Mouse (Mus musculus): ENCODE measurements around the gene Atp8a2. TPM values are rescaled to one million over a fixed set of nuclear protein-coding genes. Genes with fewer than 3 reads are reported as not detected.
A peak's percentile ranks its signal among the peaks of the same experiment; 100 is the strongest.

Atp8a2 gene
- total RNA-seq, 2 experiments from 2014 or later: 63.0 to 71.3 TPM

DNA sequence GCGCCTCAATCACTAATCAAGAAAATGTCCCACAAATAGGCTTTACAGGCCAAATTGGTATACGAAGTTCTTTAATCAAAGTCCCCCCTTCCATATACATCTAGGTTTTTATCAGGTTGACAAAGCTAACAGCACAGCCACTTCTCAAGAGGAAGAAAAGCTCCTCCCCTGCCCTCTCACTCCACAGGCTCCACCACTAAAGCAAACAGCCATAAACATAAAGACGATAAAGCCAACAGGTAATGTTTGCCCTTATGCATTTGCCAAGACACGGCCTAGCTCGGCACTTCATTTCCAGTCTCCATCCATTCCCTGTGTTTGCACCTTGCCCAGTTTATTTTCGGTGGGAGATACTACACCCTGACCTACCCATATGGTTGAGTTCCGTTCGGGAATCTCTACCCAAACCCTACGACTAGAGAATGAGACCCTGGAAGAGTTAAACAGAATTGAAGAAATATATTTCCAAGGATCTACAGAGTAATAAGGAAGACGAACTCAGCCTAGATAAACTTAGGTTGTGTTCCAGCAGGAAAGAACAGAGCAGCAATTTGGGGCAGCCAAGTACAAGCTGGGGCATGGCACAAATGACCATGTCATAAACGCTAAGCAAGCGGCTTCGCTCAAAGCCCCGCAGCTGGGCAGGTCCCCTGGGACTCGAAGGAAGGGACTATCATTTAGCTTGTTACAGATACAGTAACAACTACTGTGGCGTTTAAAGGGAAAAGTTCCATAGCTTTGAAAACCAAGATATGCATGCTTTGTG is 26.0 kb downstream of the Atp8a2 start:
- intact Hi-C loops (cut with DNase I): no loop called here
- DNase-seq (ENCODE audit: low spot score in 2 of 2): no peak

DNA sequence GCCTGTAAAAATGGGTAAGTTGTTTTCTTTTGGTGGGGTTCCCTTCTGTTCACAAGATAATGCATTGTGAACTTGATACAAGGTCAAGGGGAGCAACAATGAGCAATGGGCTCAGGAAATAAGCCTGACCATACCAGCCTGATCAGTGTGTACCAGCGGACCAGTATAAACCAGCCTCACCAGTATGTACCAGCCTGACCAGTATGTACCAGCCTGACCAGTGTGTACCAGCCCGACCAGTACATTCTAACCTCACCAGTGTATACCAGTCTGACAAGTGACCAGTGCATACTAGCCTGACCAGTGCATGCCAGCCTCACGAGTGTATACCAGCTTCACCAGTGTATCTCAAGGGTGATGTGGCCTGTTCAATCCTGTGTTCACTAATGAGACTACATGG is 33.6 kb downstream of the Atp8a2 start:
- intact Hi-C loops (cut with DNase I): no loop called here
- DNase-seq (ENCODE audit: low spot score in 2 of 2): no peak

DNA sequence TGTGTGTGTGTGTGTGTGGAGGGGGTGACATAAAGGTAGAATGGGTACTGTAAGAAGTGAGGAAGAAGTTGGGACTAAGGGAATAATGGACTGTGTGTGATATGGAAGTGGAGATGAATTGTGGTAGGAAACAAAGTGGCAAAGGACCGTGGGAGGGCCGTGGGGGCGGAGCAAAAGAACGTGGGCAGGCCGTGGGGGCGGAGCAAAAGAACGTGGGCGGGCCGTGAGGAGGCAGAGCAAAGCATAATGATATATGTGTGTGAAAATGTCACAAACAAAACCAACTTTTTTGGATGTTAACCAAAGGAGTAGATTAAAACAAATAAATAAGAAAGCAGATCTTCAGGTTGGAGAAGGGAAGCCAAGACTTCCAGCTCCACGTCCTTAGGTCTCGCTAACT is 44.6 kb downstream of the Atp8a2 start:
- intact Hi-C loops (cut with DNase I): no loop called here

DNA sequence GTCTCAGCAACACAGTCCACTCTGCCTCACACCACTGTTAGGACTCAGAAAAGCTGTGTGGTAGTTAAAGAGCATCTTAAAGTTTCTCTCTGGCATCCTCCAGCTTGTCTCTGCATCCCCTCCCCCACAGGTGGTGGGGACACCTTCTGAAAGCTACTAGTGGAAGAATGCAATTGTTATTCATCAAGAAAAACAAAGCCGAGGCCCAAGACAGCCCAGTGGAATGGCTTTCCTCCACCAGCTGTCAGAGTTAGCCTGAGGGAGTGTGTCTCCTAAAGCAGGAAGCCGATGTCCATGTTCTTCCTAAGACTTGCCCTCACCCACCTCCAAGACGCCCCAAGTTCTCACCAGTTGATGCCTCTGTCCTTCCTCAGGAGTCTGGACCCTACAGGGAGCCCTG is 48.1 kb downstream of the Atp8a2 start:
- intact Hi-C loops (cut with DNase I): no loop called here

More for the DNA sequence above, 44.6 kb downstream of the Atp8a2 start:
- DNase-seq (ENCODE audit: low spot score in 2 of 2): no peak

DNA sequence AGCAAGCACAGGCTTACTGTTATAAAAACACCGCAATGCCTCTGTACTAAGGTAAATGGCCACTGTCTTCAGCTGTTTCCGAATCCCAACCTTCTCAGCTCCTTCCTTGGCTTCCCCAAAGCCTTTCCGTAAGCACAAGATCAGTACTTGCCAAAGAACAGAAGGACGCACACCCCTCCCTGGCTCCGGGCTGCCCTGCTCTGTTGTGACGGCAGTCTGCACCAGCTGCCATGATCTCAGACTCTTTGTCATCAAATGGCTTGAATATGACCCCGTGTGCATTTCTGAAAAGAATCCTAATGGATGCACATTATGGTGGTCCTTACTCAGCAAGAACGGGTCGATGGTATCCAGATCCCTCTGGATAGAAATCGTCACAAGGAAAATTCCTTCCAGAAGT is 53.7 kb downstream of the Atp8a2 start:
- intact Hi-C loops (cut with DNase I): no loop called here
- no peak for DNase-seq (ENCODE audit: low spot score in 2 of 2)

More for the DNA sequence above, 48.1 kb downstream of the Atp8a2 start:
- no peak for DNase-seq (ENCODE audit: low spot score in 2 of 2)

DNA sequence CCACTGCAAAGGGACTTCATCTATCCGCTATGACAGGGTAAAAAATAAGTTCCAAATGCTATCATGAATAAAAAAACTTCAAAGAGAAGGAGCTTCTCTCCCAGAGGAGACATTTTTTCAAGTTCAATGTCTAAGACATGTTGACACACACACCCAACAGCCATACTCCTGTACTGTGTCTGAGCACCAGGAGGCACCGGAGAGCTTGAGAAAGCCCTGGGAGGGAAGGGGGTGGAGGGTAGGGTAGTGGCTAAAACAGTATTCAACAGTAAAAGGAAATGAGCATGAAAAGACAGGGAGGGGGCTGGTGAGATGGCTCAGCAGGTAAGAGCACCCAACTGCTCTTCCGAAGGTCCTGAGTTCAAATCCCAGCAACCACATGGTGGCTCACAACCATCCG is 58.6 kb downstream of the Atp8a2 start:
- intact Hi-C loops (cut with DNase I): no loop called here
- no peak for DNase-seq (ENCODE audit: low spot score in 2 of 2)

DNA sequence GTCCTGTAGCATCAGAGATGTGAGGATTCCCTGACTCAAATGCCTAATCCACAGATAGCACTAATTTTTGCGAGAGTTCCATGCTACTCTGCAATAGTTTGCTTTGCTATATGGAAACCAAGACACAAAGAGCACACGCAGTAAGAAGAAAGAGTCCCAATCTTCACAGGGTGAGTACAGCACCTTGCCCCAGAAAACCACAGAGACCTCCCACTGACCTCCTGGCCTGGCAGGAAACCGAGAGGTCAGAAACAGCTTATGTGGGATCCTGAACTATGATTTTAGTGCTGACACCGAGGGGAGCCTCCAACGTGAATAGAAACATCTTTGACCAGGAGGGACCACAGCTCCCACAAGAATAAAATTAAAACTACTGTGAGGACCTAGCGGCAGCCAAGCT is 59.2 kb downstream of the Atp8a2 start:
- intact Hi-C loops (cut with DNase I): no loop called here
- DNase-seq (ENCODE audit: low spot score in 2 of 2): no peak

DNA sequence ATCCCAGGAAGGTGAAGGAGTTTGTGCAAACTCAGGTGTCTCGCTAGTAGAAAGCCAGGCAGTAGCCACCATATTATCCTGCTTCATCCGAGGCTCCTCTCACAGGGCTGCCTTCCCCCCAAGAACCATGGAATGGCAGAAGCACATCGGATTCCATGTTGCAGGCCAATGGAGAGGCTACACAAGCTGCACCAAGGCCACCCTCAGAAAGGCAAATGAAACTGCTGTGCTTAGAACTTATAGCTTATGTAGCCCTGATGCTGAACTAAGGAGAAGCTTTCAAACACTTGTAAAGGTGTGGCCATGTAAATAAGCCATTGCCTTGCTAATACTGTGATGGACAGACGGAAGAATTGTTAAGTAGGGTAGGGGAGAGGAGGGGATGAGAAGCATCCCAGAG is 61.2 kb downstream of the Atp8a2 start:
- intact Hi-C loops (cut with DNase I): no loop called here
- no peak for DNase-seq (ENCODE audit: low spot score in 2 of 2)

DNA sequence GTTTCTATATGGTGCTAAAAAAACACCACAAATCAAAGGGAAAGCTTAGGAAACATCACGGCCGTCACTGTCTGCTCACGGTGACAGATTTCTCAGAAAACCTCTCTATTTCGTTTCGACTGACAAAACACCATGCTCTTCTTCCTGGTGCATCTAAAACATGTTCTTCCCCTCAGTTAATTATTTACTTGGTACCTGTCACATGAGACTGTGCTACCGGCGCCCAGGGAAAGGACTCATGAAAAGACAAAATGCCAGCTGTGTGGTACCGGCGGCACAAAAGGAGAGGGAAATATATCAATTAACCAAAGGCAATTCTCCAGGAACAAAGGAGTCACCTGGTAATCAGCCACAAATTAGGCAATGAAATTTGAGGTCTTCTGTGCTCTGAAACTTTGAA is 62.3 kb downstream of the Atp8a2 start:
- intact Hi-C loops (cut with DNase I): no loop called here
- no peak for DNase-seq (ENCODE audit: low spot score in 2 of 2)

DNA sequence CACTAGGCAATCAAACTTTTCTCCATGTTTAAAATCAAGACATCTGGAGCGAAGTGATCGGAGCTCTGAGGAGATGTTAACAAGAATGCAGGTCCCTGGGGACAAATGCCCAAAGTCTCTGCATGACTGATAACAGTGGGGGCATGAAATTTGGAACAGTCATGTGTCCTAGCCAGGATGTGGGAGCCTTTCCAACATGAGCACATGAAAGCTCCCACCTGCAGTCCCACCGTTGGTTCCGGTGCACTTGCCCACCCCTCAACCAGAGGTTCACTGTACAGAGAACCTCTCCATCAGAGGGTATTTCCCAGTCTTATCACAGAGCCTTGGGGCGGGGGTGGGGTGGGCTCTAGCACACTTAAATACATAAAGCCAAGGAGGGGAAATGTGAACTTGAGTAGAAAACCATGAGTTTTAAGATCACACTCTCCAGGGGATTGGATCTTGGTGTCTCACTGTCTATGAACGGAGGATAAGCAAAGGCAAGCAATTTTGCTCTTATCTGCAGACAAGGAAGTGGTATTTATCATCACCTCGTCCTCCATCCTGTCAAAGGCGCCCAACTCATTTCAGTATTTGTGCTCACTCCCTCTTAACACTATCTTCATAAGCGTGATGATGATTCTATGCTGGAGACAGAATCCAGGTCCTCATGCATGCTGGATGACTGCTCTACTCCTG is 65.6 kb downstream of the Atp8a2 start:
- intact Hi-C loops (cut with DNase I): no loop called here
- no peak for DNase-seq (ENCODE audit: low spot score in 2 of 2)

DNA sequence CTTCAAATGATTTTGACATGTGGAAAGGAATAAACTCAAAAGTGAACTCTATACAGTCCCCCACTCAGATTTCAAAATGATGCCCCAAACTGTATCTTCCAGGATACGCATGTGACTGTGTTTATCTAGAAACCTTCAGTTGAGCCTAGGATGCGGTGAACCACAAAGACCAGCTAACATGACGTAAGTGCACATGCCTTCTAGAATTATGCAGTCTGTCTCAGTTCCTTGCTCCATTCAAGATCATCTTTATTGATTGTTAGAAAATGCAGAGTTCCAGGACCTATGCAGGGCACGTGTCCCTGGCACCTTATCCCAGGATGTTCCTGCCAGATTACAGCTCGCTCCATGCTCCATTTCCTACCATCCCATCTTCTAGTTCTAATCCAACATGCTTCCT is 67.4 kb downstream of the Atp8a2 start:
- no peak for DNase-seq (ENCODE audit: low spot score in 2 of 2)
- intact Hi-C loops (cut with DNase I): no loop called here

DNA sequence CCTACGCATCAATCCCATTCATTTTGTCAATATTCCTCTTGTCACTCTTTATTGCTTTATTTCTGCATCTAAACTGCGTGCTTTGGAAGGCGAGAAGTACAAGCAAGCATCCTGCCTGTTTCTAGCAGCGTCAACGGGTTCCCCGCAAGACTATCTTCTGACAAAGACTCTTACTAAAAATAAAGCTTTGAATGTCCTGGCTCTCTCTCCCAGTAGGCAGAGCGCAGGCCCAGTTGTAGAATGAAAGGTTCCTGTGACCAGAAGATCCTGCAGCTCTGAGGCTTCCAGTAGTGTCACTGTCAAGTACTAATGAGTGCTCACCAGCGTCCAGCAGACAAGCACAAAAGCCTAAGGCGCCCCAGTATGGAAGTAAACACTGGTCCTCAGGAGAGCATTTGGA is 71.8 kb downstream of the Atp8a2 start:
- intact Hi-C loops (cut with DNase I): no loop called here
- DNase-seq (ENCODE audit: low spot score in 2 of 2): peak; percentile 19 to 39

DNA sequence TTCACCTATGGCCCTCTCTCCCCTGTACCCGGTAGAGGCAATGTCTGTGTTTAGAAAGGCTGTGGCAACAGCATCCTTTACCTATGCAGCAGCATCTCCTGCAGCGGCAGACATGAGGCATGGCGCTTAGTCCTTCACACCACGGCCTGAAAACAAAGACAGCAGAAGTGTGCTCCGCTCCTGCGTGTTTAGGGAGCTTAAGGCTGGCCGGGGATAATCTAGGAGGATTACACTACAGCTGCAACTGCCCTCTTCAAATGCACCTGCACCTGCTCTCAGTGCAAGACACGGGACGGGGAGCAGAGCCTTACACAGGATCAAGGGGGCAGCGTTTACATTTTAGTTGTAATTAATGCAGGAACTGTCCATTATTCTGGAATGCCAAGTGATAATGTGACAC is 75.4 kb downstream of the Atp8a2 start:
- DNase-seq (ENCODE audit: low spot score in 2 of 2): no peak
- intact Hi-C loops (cut with DNase I): no loop called here

DNA sequence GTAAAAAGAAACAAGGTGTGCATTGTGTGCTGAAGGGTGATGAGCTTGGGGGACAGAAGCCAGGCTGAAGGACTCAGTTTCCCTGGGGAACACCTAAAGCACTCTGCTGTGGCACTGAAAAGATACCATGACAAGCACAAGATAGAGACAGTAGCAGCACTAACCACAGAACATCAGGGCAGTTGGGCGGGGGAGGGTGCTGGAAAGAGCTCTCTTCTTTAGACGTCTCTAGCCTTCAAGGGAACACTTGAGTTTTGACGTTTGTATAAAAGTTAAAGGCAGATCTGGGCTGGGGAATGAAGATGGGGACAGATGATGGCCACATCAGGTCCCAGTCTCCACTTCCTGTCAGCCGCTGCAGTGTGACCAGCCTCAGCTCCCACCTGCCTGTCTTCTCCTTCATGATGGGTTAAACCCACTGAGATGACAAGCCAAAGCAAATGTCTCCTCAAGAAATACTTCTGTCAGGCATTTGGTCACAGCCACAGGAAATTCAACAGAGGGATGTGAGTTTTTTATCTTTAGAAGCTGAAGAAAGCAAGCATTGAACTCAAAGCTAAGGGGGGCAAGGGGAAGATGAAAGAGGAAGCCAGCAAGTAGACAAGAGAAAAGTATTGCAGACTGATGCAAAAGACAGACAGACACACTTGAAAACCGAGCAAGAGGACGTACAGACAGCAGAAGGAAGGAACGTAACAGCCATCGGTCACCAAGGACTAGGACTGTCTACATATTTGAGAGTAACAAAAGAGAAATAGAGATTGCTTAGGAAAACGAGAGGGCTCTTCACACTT is 79.0 kb downstream of the Atp8a2 start:
- intact Hi-C loops (cut with DNase I): no loop called here
- no peak for DNase-seq (ENCODE audit: low spot score in 2 of 2)

DNA sequence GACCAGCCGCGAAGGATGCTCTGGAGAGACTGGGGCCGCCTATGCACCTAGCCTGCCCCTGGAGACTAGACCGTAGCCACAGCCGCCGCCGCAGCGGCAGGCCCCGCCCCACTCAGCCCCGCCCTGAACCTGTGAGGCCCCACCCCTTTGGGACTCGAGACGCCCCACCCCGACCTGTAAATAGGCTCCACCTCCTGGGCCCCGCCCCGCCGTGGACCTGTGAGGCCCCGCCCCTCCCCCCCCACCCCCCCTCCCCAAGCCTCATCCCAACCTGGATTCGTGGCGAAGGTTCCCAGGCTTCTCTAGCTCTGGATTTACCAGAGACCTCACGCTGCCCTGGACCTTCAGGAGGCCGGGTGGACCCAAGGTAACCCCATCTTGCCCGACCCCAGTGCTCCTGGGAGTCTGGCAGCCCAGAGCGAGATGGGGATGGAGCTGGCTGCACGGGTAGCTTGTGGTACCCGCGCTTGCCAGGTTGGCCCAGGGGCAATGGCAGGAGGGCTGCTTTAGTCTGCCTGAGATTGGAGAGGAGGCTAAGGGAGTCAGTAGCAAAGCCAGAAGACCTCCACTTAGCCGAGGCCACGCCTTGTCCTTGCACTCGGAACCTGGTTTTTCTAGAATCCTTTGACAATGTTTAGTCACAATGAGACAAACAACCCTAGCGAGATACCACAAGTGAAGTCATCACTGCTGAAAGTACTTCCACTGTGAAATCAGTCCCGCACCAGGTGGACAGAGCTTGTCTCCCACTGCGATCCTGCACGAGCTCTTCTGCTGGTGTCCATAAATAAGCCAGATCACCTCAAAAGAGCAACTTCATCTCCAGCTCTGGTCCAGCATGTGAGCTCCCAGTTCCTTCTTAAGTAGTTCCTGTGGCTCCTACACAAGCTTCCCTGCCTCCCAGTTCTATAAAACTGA is 109.9 kb downstream of the Atp8a2 start:
- intact Hi-C loops (cut with DNase I): no loop called here
- peak; percentile 29 for DNase-seq (ENCODE audit: low spot score in 2 of 2)

DNA sequence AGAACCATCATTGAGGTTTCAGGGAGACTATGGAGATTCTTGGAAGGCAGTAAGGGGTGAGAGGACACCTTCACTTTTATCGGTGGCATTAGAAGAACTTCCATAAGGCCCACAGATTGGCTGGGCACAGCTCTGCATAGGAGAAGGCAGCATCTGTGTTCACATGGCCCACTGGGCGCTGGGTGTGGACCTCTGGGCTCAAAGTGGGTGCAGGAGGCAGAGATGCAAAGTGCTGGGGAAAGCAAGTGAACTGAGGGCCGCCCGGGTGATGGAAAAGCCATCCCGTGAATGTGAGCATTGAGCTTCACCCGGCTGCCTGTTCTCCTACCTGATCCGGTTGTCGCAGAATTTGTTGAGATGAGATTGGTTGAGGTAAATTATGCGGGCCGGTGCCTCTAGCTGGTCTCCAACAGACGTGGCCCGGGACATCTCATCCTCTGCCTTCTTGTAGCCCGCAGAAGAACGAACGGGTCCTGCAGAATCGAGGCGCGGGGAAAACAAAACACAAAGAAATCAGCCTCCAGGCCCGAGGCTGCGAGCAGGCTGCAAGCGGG is 110.6 kb downstream of the Atp8a2 start:
- no peak for DNase-seq (ENCODE audit: low spot score in 2 of 2)
- intact Hi-C loops (cut with DNase I): no loop called here

DNA sequence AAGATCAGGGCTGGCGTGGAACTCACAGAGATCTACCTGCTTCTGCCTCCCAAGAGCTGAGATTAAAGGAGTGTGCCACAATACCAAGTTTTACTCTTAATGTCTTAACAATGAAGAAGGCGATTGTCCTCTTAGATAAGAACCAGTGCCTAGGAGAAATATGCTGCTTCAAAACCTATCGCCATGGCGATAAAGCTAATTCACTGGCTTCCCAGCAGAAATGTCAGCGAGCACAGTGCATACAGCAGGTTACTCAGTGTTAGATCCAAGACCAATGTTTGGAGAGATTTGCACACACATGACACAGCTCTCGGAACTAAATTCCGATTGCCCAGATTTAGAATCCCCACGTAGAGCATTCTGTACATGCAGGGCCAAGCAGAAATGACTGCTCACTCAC is 114.2 kb downstream of the Atp8a2 start:
- no peak for DNase-seq (ENCODE audit: low spot score in 2 of 2)
- intact Hi-C loops (cut with DNase I): no loop called here

DNA sequence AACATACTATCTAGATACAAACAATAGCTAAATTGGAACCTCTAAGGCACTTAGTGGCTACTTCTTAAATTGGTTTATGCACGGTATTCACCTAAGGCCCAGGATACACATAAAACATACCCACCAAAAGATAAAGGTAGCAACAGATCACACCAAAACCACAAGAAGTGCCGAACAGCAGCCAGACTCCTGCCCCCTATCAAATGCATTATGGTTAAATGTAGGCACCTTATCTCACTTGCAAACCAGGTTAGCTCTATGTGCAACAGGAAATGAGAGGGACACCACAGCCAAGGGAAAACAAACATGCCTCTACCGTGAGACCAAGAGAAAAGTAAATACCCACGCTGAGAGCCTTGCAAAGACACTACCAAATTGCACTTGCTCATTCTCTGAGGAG is 124.5 kb downstream of the Atp8a2 start:
- intact Hi-C loops (cut with DNase I): no loop called here
- no peak for DNase-seq (ENCODE audit: low spot score in 2 of 2)

DNA sequence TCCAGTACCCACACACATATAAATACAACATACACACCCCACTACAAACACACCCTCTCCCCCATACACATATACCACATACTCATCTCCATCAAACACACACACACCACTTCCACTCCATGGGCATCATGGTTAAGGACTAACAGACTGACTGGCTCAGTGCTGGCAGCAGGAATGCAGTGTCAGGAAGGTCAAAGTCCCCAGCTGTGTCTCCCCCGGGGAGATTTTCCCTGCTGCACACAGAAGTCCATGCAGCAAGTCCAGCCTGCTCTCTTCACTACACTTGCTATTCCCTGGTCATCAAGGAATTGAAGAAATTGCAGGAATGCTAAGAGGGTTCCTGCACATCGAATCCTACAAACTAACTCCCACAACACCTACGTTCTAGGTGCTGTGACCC is 131.8 kb downstream of the Atp8a2 start:
- no peak for DNase-seq (ENCODE audit: low spot score in 2 of 2)
- intact Hi-C loops (cut with DNase I): no loop called here
